9 mouse cellular contexts compared by ENCODE assay signal in genomic region chr7:3221902-3222419, GRCm38 (mm10). TPM values are rescaled to one million over a fixed set of nuclear protein-coding genes. Genes with fewer than 3 reads are reported as not detected.
DNase-seq lines count a peak whose midpoint lies in the region; ATAC-seq lines count a peak whose summit lies in the region.
"Had no signal": no experiment of that assay in that cellular context is flagged by ENCODE, and none has a peak within 500 bp of the region (broad histone marks: within the 10 kb centered on the region; RNA-seq: fewer than 3 reads in every experiment).

No protein-coding gene starts in this region.

- H3K9ac ChIP-seq in kidney, embryonic 16.5 days (replicated peaks; ENCODE audit: low read length) = no peak overlapping the region
- no peak overlapping the region for H3K9ac ChIP-seq in midbrain, embryonic 15.5 days
- H3K9ac ChIP-seq: midbrain, embryonic 12.5 days had no signal

- ATAC-seq in kidney, embryonic 16.5 days (ENCODE audit: low FRiP score, low TSS enrichment) = no peak
- ATAC-seq in common myeloid progenitor, adult 5-6 weeks (replicated peaks; ENCODE audit: low read depth, poor library complexity, severe bottlenecking) = peak; percentile 82
- ATAC-seq in midbrain, embryonic 15.5 days (replicated peaks) = peak; percentile 66

- H3K9me3 ChIP-seq in kidney, embryonic 16.5 days (ENCODE audit: low read length) = no peaks in the 10 kb centered on the region
- H3K9me3 ChIP-seq in hindbrain, embryonic 10.5 days = no peaks in the 10 kb centered on the region
- H3K9me3 ChIP-seq in midbrain, embryonic 15.5 days = no peaks in the 10 kb centered on the region
- H3K9me3 ChIP-seq: midbrain, embryonic 12.5 days had no signal

- H3K4me2 ChIP-seq in kidney, embryonic 16.5 days (replicated peaks; ENCODE audit: low read depth, low read length) = no peak overlapping the region
- H3K4me2 ChIP-seq in midbrain, embryonic 15.5 days = no peak overlapping the region
- H3K4me2 ChIP-seq: midbrain, embryonic 12.5 days had no signal

- DNase-seq in kidney, adult 18-20 months = peak; percentile 30
- DNase-seq in NIH3T3 (ENCODE audit: low read depth) = peak; percentile 87
- DNase-seq in hindbrain, embryonic 10.5 days (ENCODE audit: low spot score) = peak; percentile 24
- peak; percentile 40 to 78 for DNase-seq in layer of hippocampus, postnatal 14 days (ENCODE audit: low spot score in 2 of 2)
- DNase-seq in thymus, postnatal 25 days = peak; percentile 3

- H3K4me1 ChIP-seq in kidney, embryonic 16.5 days (ENCODE audit: insufficient read depth, low read length) = no peaks in the 10 kb centered on the region
- H3K4me1 ChIP-seq in hindbrain, embryonic 10.5 days (replicated peaks) = no peaks in the 10 kb centered on the region
- H3K4me1 ChIP-seq in midbrain, embryonic 15.5 days = no peaks in the 10 kb centered on the region
- H3K4me1 ChIP-seq: midbrain, embryonic 12.5 days had no signal

- no peaks in the 10 kb centered on the region for H3K36me3 ChIP-seq in kidney, embryonic 16.5 days (ENCODE audit: insufficient read depth, low read length)
- H3K36me3 ChIP-seq in hindbrain, embryonic 10.5 days = no peaks in the 10 kb centered on the region
- H3K36me3 ChIP-seq in midbrain, embryonic 15.5 days (replicated peaks) = no peaks in the 10 kb centered on the region
- H3K36me3 ChIP-seq: midbrain, embryonic 12.5 days had no signal

- H3K27ac ChIP-seq in kidney, embryonic 16.5 days (ENCODE audit: low read length) = no peak overlapping the region
- H3K27ac ChIP-seq in hindbrain, embryonic 10.5 days = no peak overlapping the region
- no peak overlapping the region for H3K27ac ChIP-seq in midbrain, embryonic 15.5 days
- H3K27ac ChIP-seq: midbrain, embryonic 12.5 days had no signal

- H3K27me3 ChIP-seq in kidney, embryonic 16.5 days (ENCODE audit: insufficient read depth, low read length) = peaks cover 33% of the 10 kb centered on the region
- H3K27me3 ChIP-seq in hindbrain, embryonic 10.5 days (ENCODE audit: insufficient read depth, poor library complexity, severe bottlenecking) = peaks cover 31% of the 10 kb centered on the region
- peaks cover 13% of the 10 kb centered on the region; the same call in 1 of the 2 replicates for H3K27me3 ChIP-seq in midbrain, embryonic 15.5 days (replicated peaks)

- no peak overlapping the region for H3K4me3 ChIP-seq in kidney, embryonic 16.5 days (ENCODE audit: low read length)
- H3K4me3 ChIP-seq in hindbrain, embryonic 10.5 days = no peak overlapping the region
- H3K4me3 ChIP-seq in midbrain, embryonic 15.5 days = no peak overlapping the region
- H3K4me3 ChIP-seq: midbrain, embryonic 12.5 days had no signal

- WGBS in kidney, embryonic 16.5 days = 27% methylated on average over 3 of the region's 3 CpGs
- WGBS in hindbrain, embryonic 10.5 days = 37% methylated on average over 3 of the region's 3 CpGs
- 34% methylated on average over 3 of the region's 3 CpGs for WGBS in midbrain, embryonic 15.5 days

RNA-seq across cellular contexts. Expression of gene Nlrp12, which starts 27.6 kb away (rescaled TPM):
- polyA plus RNA-seq in kidney, embryonic 16.5 days (2015; fragmentation: Nextera tagmentation; extraction: Ambion mirVana) = not detected in 2 replicates
- 0.23 TPM in 1 of 2 replicates, not detected in the other for total RNA-seq in common myeloid progenitor, adult 5-6 weeks (2017)
- not detected in 2 replicates for polyA plus RNA-seq in hindbrain, embryonic 10.5 days (2016; fragmentation: Nextera tagmentation; extraction: Ambion mirVana)
- under 1 TPM in 1 of 2 experiments, not detected in 1; 0.16 TPM for total RNA-seq in layer of hippocampus, postnatal 14 days (2021)
- 0.05 TPM in 2 replicates for polyA plus RNA-seq in midbrain, embryonic 15.5 days (2015; fragmentation: Nextera tagmentation; extraction: Ambion mirVana)
- polyA plus RNA-seq: midbrain, embryonic 12.5 days had no signal

RNA-seq across cellular contexts. Expression of gene AU018091, which starts 53.0 kb away (rescaled TPM):
- polyA plus RNA-seq in kidney, embryonic 16.5 days (2015; fragmentation: Nextera tagmentation; extraction: Ambion mirVana) = not detected in 2 replicates
- not detected in 2 replicates for total RNA-seq in common myeloid progenitor, adult 5-6 weeks (2017)
- 0.30 and 0.35 TPM in 2 replicates for polyA plus RNA-seq in hindbrain, embryonic 10.5 days (2016; fragmentation: Nextera tagmentation; extraction: Ambion mirVana)
- not detected for total RNA-seq in layer of hippocampus, postnatal 14 days (2021)
- not detected in 2 replicates for polyA plus RNA-seq in midbrain, embryonic 15.5 days (2015; fragmentation: Nextera tagmentation; extraction: Ambion mirVana)

Comparison
In these comparisons a context has a peak if more than half of its experiments do, and no peak if none do; other contexts are left out.
1. DNase-seq: peak in every context shown above with its lines; median percentile 87 in NIH3T3; 59 in layer of hippocampus, postnatal 14 days; 30 in kidney, adult 18-20 months; 24 in hindbrain, embryonic 10.5 days; 3 in thymus, postnatal 25 days.